Mouse (Mus musculus) brain, embryonic 14.5 days (tissue): ENCODE measurements at regions not wholly inside any gene's neighbourhood (a gene's known extent, or its start where the extent isn't known, plus 50 kb on each side); places are given as distances from the start of the nearest gene placed in this dataset.

Experiments used
- CTCF ChIP-seq: fragments of 200-500 bp; IDR thresholded peaks from 2 replicates; pipeline ENCODE4 v1.5.1; 2012; ENCODE audit warnings: inconsistent platforms, mild to moderate bottlenecking, moderate library complexity, borderline replicate concordance; ENCODE audit not compliant: insufficient read depth, insufficient read length; ENCODE audit errors: extremely low read depth
- POLR2A ChIP-seq: fragments of 200-500 bp; IDR thresholded peaks from 2 replicates; pipeline ENCODE4 v1.6.1; 2012; ENCODE audit warnings: mild to moderate bottlenecking, inconsistent platforms, borderline replicate concordance; ENCODE audit not compliant: poor library complexity, insufficient read depth, insufficient read length, severe bottlenecking; ENCODE audit errors: extremely low read depth

DNA sequence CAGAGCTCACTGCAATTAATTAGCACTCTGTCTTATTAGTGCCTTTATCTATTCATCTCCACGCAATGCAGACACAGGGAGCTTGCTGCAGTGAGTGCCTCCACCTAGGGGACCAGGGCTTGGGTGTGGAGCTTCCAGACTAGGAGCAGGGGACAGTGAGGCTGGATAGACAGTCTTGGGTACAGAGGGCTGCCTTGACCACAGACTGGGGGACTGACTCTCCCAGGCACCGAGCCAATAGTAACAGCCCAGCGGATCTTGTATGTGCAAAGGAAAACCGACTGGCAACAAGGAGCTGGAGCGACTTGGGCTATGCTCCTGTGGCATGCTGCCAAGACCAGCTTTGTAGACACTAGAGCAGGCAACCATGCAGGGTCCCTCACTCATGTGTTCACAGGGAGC, 172.8 kb upstream of the Rpl38 start:
- TF ChIP-seq CTCF (no peak), POLR2A (no peak)
